Mouse (Mus musculus): Measurements from ENCODE around the gene Ipo11. TPM values are rescaled to one million over a fixed set of nuclear protein-coding genes. Genes with fewer than 3 reads are reported as not detected.

Ipo11 gene
- 41.1 and 43.4 TPM in 2 replicates for polyA plus RNA-seq (2015; fragmentation: Nextera tagmentation; extraction: Ambion mirVana)

DNA sequence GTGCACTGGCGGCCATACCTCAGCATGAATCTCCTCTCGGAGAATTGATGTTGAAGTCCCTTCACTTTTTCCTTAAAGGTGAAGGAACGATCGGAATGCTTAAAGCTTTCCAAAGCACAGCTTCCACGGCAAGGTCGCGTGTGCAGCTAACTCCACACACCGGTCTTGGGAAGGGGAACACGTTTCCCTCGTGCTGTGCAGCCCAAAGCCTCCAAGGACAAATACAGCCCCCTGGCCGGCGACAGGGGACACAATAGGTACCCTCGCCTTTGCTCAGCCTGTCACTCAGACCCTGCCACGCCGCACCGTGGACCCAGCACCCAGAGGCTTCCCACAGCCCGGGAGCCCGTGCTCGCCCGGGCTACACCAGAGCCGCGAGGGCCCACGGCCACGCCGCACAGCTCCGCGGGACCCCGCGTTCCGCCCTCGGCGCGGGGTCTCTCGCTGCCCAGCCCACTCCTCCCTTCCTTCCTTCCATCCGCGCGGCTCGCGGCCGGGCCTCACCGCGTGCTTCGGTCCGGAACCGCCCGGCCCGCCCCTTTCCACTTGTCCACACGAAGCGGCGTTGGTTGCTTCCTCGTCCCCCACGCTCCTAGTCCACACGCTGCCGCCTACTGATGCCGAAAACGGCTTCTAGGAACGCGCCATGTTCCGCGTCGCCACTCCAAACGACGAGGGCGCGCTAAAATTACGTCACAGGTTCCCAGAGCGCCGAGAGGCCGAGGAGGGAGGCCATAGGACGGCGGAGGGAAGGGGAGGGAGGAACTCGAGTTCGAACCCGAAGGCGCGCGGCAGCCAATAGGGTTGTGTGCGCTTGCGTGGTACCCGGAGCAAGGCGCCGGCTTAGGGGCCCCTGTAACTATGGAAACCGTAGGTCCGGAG is at the start of gene Ipo11:
Ipo11 (minus strand) TSS at position 703 of the 882 bp plus-strand sequence.
- no peaks in the 10 kb centered on the region for H3K27me3 ChIP-seq
- H3K4me3 ChIP-seq, result peak within 1 kb of the TSS; percentile 99
- H3K9me3 ChIP-seq, result no peaks in the 10 kb centered on the region
- peak within 1 kb of the TSS; percentile 86 for H3K27ac ChIP-seq (replicated peaks)
- ATAC-seq (replicated peaks), result peak; percentile 99
- H3K4me2 ChIP-seq (replicated peaks), result peak within 1 kb of the TSS; percentile 74
- no peaks in the 10 kb centered on the region for H3K36me3 ChIP-seq
- H3K9ac ChIP-seq (replicated peaks), result peak within 1 kb of the TSS; percentile 87
- under 1% methylated on average over 84 of the region's 84 CpGs for WGBS
- H3K4me1 ChIP-seq, result peaks cover 22% of the 10 kb centered on the region

DNA sequence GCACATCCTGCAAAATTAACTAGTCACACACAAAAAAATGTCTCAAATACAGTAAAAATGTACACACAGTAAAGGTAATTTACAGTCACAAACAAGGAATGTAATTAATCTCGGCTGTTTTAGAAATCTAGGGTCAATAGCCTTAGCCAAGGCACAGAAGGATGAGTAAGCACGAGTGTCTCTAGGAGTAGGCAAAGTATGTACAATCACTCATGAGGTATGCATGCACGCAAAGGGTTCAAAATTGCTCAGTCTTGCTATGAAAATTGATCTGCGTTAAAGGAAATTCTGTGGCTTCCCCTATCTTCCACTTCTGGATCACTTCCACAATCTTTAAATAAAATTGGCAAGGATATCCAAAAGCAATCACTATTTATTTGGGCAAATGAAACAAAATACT is 24.7 kb upstream of the Ipo11 start:
- Histone ChIP-seq H3K27ac (replicated peaks) (no peak overlapping the region), H3K4me1 (no peaks in the 10 kb centered on the region), H3K36me3 (peaks cover 53% of the 10 kb centered on the region), H3K4me3 (no peak overlapping the region), H3K4me2 (replicated peaks) (no peak overlapping the region), H3K27me3 (no peaks in the 10 kb centered on the region), H3K9ac (replicated peaks) (no peak overlapping the region), H3K9me3 (no peaks in the 10 kb centered on the region)
- 90% methylated on average over 4 of the region's 4 CpGs for WGBS
- ATAC-seq (replicated peaks), result no peak

DNA sequence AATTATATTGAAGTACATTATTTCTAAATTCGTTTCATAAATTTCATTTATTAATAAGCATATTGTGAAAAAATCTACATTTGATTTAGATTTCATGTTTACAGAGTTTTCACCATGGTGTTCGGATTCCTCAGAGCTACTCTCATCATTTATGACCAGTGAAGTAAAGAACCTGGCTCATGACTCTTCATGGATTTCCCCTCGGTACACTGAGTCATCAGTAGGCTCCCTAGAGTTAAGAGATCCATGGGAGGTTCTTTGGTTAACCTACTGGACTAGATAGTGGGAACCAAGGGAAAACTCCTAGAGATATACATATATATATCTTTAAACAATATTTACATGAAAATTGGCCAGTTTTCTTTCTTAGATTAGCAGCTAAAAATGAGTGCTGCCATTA is 23.8 kb upstream of the Ipo11 start:
- ATAC-seq (replicated peaks), result no peak
- no peaks in the 10 kb centered on the region for H3K27me3 ChIP-seq
- no peak overlapping the region for H3K9ac ChIP-seq (replicated peaks)
- peaks cover 61% of the 10 kb centered on the region for H3K36me3 ChIP-seq
- no peak overlapping the region for H3K27ac ChIP-seq (replicated peaks)
- no peaks in the 10 kb centered on the region for H3K4me1 ChIP-seq
- no peaks in the 10 kb centered on the region for H3K9me3 ChIP-seq
- 94% methylated on average over 3 of the region's 3 CpGs for WGBS
- H3K4me2 ChIP-seq (replicated peaks), result no peak overlapping the region
- H3K4me3 ChIP-seq, result no peak overlapping the region

DNA sequence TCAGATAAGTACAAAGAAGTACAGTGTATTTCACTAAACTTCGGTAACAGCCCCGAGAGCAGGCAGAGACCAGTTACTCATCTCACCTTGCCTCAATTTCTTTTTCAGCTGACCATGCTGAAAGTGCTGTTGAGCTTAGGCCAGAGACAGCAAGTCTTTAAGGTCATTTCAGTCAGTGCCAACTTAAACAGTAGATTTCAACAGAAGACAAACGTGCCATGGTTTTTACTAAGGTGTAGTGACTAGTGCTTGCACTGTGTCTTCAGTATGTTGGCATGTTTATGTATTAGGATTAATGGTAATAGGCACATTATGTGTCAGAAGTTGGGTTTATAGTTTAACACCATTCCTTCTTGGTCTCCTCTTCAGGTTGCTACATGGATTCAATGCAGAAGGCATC is 21.5 kb upstream of the Ipo11 start:
- no peak overlapping the region for H3K9ac ChIP-seq (replicated peaks)
- H3K4me2 ChIP-seq (replicated peaks), result no peak overlapping the region
- H3K4me3 ChIP-seq, result no peak overlapping the region
- WGBS, result 96% methylated on average over 3 of the region's 3 CpGs
- ATAC-seq (replicated peaks), result no peak
- peaks cover 63% of the 10 kb centered on the region for H3K36me3 ChIP-seq
- H3K4me1 ChIP-seq, result no peaks in the 10 kb centered on the region
- H3K9me3 ChIP-seq, result no peaks in the 10 kb centered on the region
- no peaks in the 10 kb centered on the region for H3K27me3 ChIP-seq
- H3K27ac ChIP-seq (replicated peaks), result no peak overlapping the region

DNA sequence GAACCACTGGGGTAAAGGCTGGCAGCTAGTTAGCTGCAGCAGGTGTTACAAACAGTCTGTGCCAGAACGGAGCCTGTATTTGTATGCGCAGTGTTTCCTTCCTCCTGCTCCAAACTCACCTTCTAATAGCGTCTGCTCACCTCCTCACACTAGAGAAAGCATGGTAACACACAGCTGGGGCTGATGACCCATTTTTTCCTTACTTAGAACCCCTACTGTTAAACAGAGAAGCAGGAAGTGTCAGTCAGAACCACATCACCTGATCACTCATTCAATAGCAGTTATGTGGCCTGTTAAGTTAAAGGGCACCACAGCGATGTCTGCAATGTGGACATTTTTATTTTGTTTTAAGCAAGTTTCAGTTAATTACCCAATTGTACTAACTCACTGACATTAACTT is 20.8 kb upstream of the Ipo11 start:
- H3K4me1 ChIP-seq, result no peaks in the 10 kb centered on the region
- ATAC-seq (replicated peaks), result 0 out of 2 replicates have a peak, but pooled peaks have one; percentile 46
- H3K9me3 ChIP-seq, result no peaks in the 10 kb centered on the region
- no peak overlapping the region for H3K4me2 ChIP-seq (replicated peaks)
- H3K4me3 ChIP-seq, result no peak overlapping the region
- WGBS, result 92% methylated on average over 4 of the region's 4 CpGs
- H3K36me3 ChIP-seq, result peaks cover 63% of the 10 kb centered on the region
- H3K27ac ChIP-seq (replicated peaks), result no peak overlapping the region
- no peak overlapping the region for H3K9ac ChIP-seq (replicated peaks)
- no peaks in the 10 kb centered on the region for H3K27me3 ChIP-seq

DNA sequence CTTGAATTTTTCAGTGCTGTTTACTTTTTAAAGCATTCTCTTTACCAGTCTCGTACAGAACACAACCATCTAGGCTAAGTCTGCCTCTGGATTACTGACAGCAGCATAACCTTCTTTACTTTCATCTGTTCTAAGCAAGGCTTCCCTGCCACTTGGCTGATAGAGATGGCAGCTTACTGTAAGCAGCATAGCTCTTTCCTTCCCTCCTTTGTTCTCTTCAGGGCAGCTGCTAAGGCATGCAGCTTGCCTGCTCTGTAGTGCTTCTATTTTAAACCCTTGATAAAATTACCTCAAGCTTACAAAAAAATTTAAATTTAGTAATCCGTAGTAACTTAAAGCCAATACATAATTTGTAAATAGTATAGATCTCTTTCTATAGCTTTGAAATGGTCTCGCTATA is 18.1 kb upstream of the Ipo11 start:
- H3K9ac ChIP-seq (replicated peaks), result no peak overlapping the region
- no peaks in the 10 kb centered on the region for H3K4me1 ChIP-seq
- H3K27ac ChIP-seq (replicated peaks), result no peak overlapping the region
- WGBS, result 91% methylated on average over 3 of the region's 3 CpGs
- H3K27me3 ChIP-seq, result no peaks in the 10 kb centered on the region
- H3K4me3 ChIP-seq, result no peak overlapping the region
- ATAC-seq (replicated peaks), result no peak
- H3K4me2 ChIP-seq (replicated peaks), result no peak overlapping the region
- H3K9me3 ChIP-seq, result no peaks in the 10 kb centered on the region
- H3K36me3 ChIP-seq, result peaks cover 66% of the 10 kb centered on the region

DNA sequence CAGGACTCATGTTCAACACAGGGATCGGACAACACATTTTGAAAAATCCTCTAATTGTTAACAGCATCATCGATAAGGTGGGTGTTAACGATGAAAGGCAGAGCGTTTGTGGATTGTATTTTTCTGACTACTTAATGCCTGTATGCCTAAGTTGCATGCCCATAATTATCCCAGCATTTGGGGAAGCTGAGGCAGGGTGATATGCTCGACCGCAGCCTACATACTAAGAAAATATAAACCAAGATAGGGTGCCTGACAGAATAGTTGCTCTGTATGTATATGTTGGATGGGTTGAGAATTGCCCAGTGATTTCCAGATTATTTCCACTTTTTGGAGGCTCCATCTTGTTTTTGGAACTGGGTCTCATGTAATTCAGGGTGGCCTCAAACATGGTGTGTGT is 10.8 kb upstream of the Ipo11 start:
- no peak for ATAC-seq (replicated peaks)
- H3K36me3 ChIP-seq, result peaks cover 23% of the 10 kb centered on the region
- no peaks in the 10 kb centered on the region for H3K9me3 ChIP-seq
- H3K27me3 ChIP-seq, result no peaks in the 10 kb centered on the region
- 4% methylated on average over 6 of the region's 6 CpGs for WGBS
- peak overlapping the region; percentile 68 for H3K4me3 ChIP-seq
- peaks cover 23% of the 10 kb centered on the region for H3K4me1 ChIP-seq
- H3K4me2 ChIP-seq (replicated peaks), result peak overlapping the region; percentile 60
- peak overlapping the region; percentile 82; the same call in 1 of the 2 replicates for H3K27ac ChIP-seq (replicated peaks)
- H3K9ac ChIP-seq (replicated peaks), result peak overlapping the region; percentile 78

DNA sequence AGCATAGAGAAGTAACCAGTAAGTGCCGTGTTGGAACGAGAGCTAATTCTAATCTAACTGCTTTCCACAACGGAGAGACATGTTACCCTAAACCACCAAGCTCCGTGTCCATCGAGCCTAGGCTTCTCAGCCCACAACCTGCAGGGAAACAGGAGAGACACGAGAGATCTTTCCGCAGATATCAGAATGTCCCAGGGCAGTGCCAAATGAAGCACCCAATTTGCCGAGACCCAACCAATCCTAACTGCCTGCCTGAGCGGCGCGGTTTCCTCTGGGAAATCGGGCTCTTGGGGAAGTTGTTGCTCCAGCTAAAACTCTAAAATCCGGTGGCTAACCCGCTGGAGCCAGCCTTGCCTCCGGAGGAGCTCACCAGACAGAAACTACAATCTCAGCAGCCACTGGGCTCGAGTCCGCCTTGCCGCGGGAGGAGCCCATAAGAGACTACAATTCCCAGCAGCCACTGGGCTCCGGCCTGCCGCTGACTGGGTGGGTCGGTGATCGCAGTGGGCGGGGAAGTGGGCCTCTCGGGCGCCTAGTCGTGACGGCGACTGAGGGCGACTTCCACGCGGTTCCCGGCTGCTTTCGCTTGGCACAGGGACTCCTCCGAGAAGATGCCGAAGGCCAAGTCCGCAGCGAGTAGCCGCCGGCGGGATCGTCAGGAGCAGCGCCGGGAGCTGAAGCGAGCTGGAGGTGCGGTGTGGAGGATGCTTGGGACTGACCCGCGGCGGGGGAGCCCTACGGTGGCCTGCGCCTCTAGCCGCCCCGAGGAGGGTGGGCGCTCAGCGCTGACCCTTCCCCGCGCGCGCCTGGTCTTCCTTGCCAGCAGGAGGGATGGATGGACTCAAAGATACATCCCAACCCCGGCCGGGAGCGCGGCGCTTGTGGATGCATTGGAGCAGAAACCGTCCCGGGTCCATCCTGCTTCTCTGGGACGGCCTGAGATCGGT is 10.1 kb upstream of the Ipo11 start, which contains the start of gene Dimt1:
Dimt1 (plus strand) TSS at position 534 of the 947 bp plus-strand sequence.
- Histone ChIP-seq H3K9ac (replicated peaks) (peak within 1 kb of the TSS; percentile 78), H3K4me3 (peak within 1 kb of the TSS; percentile 68), H3K9me3 (no peaks in the 10 kb centered on the region), H3K27me3 (no peaks in the 10 kb centered on the region), H3K4me1 (peaks cover 23% of the 10 kb centered on the region), H3K4me2 (replicated peaks) (peak within 1 kb of the TSS; percentile 60), H3K27ac (replicated peaks) (peak within 1 kb of the TSS; percentile 82), H3K36me3 (peaks cover 16% of the 10 kb centered on the region)
- ATAC-seq (replicated peaks), result peak; percentile 99
- WGBS, result under 1% methylated on average over 68 of the region's 68 CpGs

DNA sequence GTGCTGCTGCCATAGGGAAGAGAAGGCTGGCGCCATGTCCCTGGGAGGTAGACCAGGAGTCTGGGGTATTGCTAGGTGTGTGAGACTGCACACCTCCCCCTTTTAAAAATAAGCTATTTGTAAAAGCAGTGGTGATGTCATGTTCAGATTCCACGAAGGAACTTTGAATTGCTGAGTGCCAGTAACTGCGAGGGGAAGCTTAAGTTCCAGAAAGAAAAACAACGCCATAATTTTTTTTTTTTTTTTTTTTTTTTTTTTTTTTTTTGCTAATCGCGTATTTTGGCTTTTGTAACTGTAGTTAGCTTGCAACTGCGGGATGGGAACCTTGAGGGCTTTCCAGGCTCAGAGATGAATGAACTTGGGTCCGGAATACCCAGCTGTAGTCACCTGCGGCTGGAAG is 8.8 kb upstream of the Ipo11 start:
- Histone ChIP-seq H3K36me3 (peaks cover 9% of the 10 kb centered on the region), H3K9me3 (no peaks in the 10 kb centered on the region), H3K4me1 (peaks cover 23% of the 10 kb centered on the region), H3K9ac (replicated peaks) (no peak overlapping the region), H3K27ac (replicated peaks) (no peak overlapping the region), H3K27me3 (no peaks in the 10 kb centered on the region), H3K4me2 (replicated peaks) (no peak overlapping the region), H3K4me3 (no peak overlapping the region)
- 83% methylated on average over 9 of the region's 9 CpGs for WGBS
- ATAC-seq (replicated peaks), result no peak

DNA sequence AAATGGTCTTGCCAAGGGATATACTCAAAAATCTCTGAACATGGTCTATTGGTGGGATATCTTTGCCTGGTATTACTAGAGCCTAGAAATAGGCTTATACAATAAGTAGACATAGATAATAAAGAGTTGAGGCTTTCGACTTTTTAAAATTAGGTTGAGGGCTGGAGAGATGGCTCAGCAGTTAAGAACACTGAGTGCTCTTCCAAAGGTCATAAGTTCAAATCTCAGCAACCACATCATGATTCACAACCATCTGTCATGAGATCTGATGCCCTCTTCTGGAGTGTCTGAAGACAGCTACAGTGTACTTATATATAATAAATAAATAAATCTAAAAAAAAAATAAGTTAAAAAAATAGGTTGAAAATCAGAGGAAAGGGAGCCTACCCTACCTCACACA is 6.0 kb upstream of the Ipo11 start:
- H3K4me1 ChIP-seq, result peaks cover 6% of the 10 kb centered on the region
- no peaks in the 10 kb centered on the region for H3K9me3 ChIP-seq
- H3K36me3 ChIP-seq, result no peaks in the 10 kb centered on the region
- 88% methylated on average over 1 of the region's 1 CpGs for WGBS
- H3K4me2 ChIP-seq (replicated peaks), result no peak overlapping the region
- H3K27me3 ChIP-seq, result no peaks in the 10 kb centered on the region
- no peak overlapping the region for H3K27ac ChIP-seq (replicated peaks)
- no peak overlapping the region for H3K4me3 ChIP-seq
- no peak overlapping the region for H3K9ac ChIP-seq (replicated peaks)
- no peak for ATAC-seq (replicated peaks)

DNA sequence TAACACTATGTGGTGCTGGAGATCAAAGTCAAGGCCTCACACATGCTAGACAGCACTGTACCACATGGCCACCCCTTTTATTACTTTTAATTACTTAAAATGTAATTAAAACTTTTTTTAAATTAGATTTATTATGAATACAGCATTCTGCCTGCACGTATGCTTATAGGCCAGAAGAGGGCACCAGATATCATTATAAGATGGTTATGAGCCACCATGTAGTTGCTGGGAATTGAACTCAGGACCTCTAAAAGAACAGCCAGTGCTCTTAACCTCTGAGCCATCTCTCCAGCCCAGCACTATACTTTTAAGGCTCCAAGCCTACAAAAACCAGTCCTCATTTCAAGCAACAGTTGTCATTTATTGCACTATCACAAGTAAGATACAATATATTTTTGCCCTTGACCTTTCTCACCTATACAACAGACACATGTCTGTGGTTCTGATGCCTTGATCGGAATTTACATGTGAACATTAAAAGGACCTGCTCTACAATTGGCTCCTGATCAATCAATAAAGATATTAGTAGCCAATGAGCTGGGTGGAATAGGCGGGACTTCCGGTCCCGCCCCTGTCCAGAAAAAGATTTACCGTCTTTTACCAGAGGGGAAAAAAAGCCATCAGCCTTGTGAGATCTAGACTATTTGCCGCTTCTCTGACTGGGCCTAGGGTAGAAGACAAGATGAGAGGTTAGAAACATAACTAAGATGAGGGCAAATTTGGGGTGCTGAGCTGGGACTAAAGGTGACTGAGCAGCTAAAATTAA is 4.6 kb upstream of the Ipo11 start:
- 23% methylated on average over 7 of the region's 7 CpGs for WGBS
- Histone ChIP-seq H3K36me3 (no peaks in the 10 kb centered on the region), H3K9ac (replicated peaks) (no peak overlapping the region), H3K9me3 (no peaks in the 10 kb centered on the region), H3K27ac (replicated peaks) (no peak overlapping the region), H3K4me1 (peaks cover 8% of the 10 kb centered on the region; the same call in 1 of the 2 replicates), H3K4me2 (replicated peaks) (no peak overlapping the region; the same call in 1 of the 2 replicates), H3K4me3 (peak overlapping the region; percentile 17), H3K27me3 (no peaks in the 10 kb centered on the region)
- ATAC-seq (replicated peaks), result no peak
